Mouse (Mus musculus) right cerebral cortex, postnatal 4 days (tissue): ENCODE measurements around the gene Slc15a4.

Experiments
- DNase-seq: peaks from one replicate; pipeline ENCODE4 v3.0.0-alpha.2; 2022

Gene Slc15a4

GRCm38 (mm10) chr5:127618834-127619233 is 13.9 kb downstream of the Slc15a4 start:
- no peak for DNase-seq

GRCm38 (mm10) chr5:127616884-127617635 is 15.6 kb downstream of the Slc15a4 start:
- DNase-seq = peak; percentile 97

GRCm38 (mm10) chr5:127616151-127616550 is 16.5 kb downstream of the Slc15a4 start:
- DNase-seq = peak; percentile 6

- no peak for DNase-seq
These were observed 17.2 kb downstream of the Slc15a4 start for GRCm38 (mm10) chr5:127615459-127615858.

- DNase-seq = no peak
These were observed 20.3 kb downstream of the Slc15a4 start for GRCm38 (mm10) chr5:127612397-127612796.

GRCm38 (mm10) chr5:127611881-127612280 is 20.8 kb downstream of the Slc15a4 start:
- no peak for DNase-seq

- DNase-seq = no peak
These were observed 21.7 kb downstream of the Slc15a4 start for GRCm38 (mm10) chr5:127610787-127611509.

- no peak for DNase-seq
These were observed 23.4 kb downstream of the Slc15a4 start for GRCm38 (mm10) chr5:127609191-127609714.

- no peak for DNase-seq
These were observed 25.2 kb downstream of the Slc15a4 start for GRCm38 (mm10) chr5:127607507-127607906.

GRCm38 (mm10) chr5:127602996-127603395 is 29.7 kb downstream of the Slc15a4 start:
- DNase-seq = no peak

- DNase-seq = no peak
These were observed 35.8 kb downstream of the Slc15a4 start for GRCm38 (mm10) chr5:127596862-127597261.

- no peak for DNase-seq
These were observed 37.0 kb downstream of the Slc15a4 start for GRCm38 (mm10) chr5:127595676-127596075.

GRCm38 (mm10) chr5:127592854-127593253 is 39.8 kb downstream of the Slc15a4 start:
- DNase-seq = peak; percentile 51

GRCm38 (mm10) chr5:127592406-127592805 is 40.3 kb downstream of the Slc15a4 start:
- DNase-seq = no peak

- DNase-seq = no peak
These were observed 44.8 kb downstream of the Slc15a4 start for GRCm38 (mm10) chr5:127587854-127588253.

- peak; percentile 30 for DNase-seq
These were observed 49.0 kb downstream of the Slc15a4 start for GRCm38 (mm10) chr5:127583658-127584057.

GRCm38 (mm10) chr5:127577419-127577818 is 55.3 kb downstream of the Slc15a4 start:
- peak; percentile 23 for DNase-seq

- no peak for DNase-seq
These were observed 65.4 kb downstream of the Slc15a4 start for GRCm38 (mm10) chr5:127567165-127567741.

- DNase-seq = no peak
These were observed 71.6 kb downstream of the Slc15a4 start for GRCm38 (mm10) chr5:127561086-127561485.

GRCm38 (mm10) chr5:127548136-127548535 is 84.6 kb downstream of the Slc15a4 start:
- DNase-seq = no peak

- DNase-seq = no peak
These were observed 86.1 kb downstream of the Slc15a4 start for GRCm38 (mm10) chr5:127546585-127546991.
